Mouse (Mus musculus) liver, embryonic 14.5 days (tissue): ENCODE results near the gene B4galnt1. TPM values are rescaled to one million over a fixed set of nuclear protein-coding genes. Genes with fewer than 3 reads are reported as not detected.

Experiments used
- ATAC-seq: fragments of 200-750 bp; cut with Nextera tagmentation; 2 replicates; pipeline ENCODE4 v1.8.0; 2017; ENCODE audit warnings: moderate number of reproducible peaks, mild to moderate bottlenecking, moderate library complexity; ENCODE audit not compliant: insufficient read depth
- DNase-seq, 3 experiments: peaks; one replicate each; pipeline ENCODE4 v3.0.0-alpha.2; 2012 to 2013; ENCODE audit warnings: low read depth in 3 of 3, low spot score in 3 of 3
- H3K27ac ChIP-seq: fragments of 300-500 bp; sonication (generic); 2 replicates; pipeline ENCODE4 v1.5.1; 2014; ENCODE audit warnings: moderate library complexity, mild to moderate bottlenecking, control low read depth, inconsistent platforms
- H3K27me3 ChIP-seq: fragments of 300-500 bp; sonication (generic); 2 replicates; pipeline ENCODE4 v1.6.1; 2014; ENCODE audit warnings: mild to moderate bottlenecking, low read length, moderate library complexity; ENCODE audit not compliant: control insufficient read depth, insufficient read depth
- H3K36me3 ChIP-seq: fragments of 300-500 bp; sonication (generic); replicated peaks from 2 replicates; pipeline ENCODE4 v1.6.1; 2014; ENCODE audit warnings: low read depth; ENCODE audit not compliant: control insufficient read depth, insufficient read depth
- H3K4me1 ChIP-seq, 2 experiments: fragments of 200-500 bp in 1 of 2; fragments of 300-500 bp in 1 of 2; sonication (generic) in 1 of 2; replicated peaks; 2 replicates each; pipeline ENCODE4 v1.6.1; 2012 to 2014; ENCODE audit warnings: antibody characterized with exemption in 1 of 2, inconsistent platforms in 1 of 2, low read length in 1 of 2; ENCODE audit not compliant: control insufficient read depth in 2 of 2, insufficient read depth in 2 of 2
- H3K4me2 ChIP-seq: fragments of 300-500 bp; sonication (generic); 2 replicates; pipeline ENCODE4 v1.6.1; 2014; ENCODE audit warnings: low read depth, mild to moderate bottlenecking, control low read depth, moderate library complexity
- H3K4me3 ChIP-seq, 2 experiments: fragments of 200-500 bp in 1 of 2; fragments of 300-500 bp in 1 of 2; sonication (generic) in 1 of 2; 2 replicates each; pipeline ENCODE4 v1.5.1; 2012 to 2014; ENCODE audit warnings: low read depth in 2 of 2, low read length in 2 of 2, mild to moderate bottlenecking in 2 of 2, control low read depth in 1 of 2, inconsistent platforms in 1 of 2, moderate library complexity in 1 of 2; ENCODE audit not compliant: insufficient read depth in 1 of 2
- H3K9ac ChIP-seq: fragments of 300-500 bp; sonication (generic); replicated peaks from 2 replicates; pipeline ENCODE4 v1.6.1; 2014; ENCODE audit warnings: mild to moderate bottlenecking, control low read depth, moderate library complexity
- H3K9me3 ChIP-seq: fragments of 300-500 bp; sonication (generic); 2 replicates; pipeline ENCODE4 v1.6.1; 2016; ENCODE audit warnings: low read length, mixed read lengths; ENCODE audit not compliant: control insufficient read depth
- CTCF ChIP-seq: IDR thresholded peaks from 2 replicates; pipeline ENCODE4 v1.5.1; 2016; ENCODE audit warnings: antibody characterized with exemption, low read depth, control low read depth
- EP300 ChIP-seq: IDR thresholded peaks from 2 replicates; pipeline ENCODE4 v1.6.1; 2016; ENCODE audit warnings: antibody characterized with exemption, low read depth
- WGBS: fragments of 180-500 bp; shearing (Covaris S2); extraction: QIAGEN DNeasy Blood & Tissue Kit; methylation state at CpG from one replicate; pipeline ENCODE4 v1.1.7; 2014; ENCODE audit not compliant: insufficient replicate concordance; 5-methylcytosine and 5-hydroxymethylcytosine counted together
- polyA plus RNA-seq, 2 experiments: library from polyadenylated mRNA; depleted of rRNA in 1 of 2; stranded (reverse) in 1 of 2; unstranded in 1 of 2; fragments of >200 nt; fragmentation: Nextera tagmentation in 1 of 2; extraction: Ambion mirVana in 1 of 2; gene quantifications; 2 replicates each; pipeline versions ENCODE4 v1.2.1 to v1.2.3; 2012 to 2014

The B4galnt1 gene
- polyA plus RNA-seq, 2 experiments = 10.4 to 17.1 TPM

- Histone ChIP-seq H3K4me3 (peak overlapping the region; percentile 3 to 15; a peak in 3 of 4 replicates), H3K4me2 (peak overlapping the region; percentile 91), H3K9me3 (no peaks in the 10 kb centered on the region), H3K27me3 (no peaks in the 10 kb centered on the region), H3K9ac (peak overlapping the region; percentile 85), H3K36me3 (peaks cover 93% of the 10 kb centered on the region), H3K4me1 (peaks cover 48 to 49% of the 10 kb centered on the region in 2 experiments), H3K27ac (peak overlapping the region; percentile 100)
- DNase-seq = peak; percentile 59 to 73 (median 69)
- 17% methylated on average over 3 of the region's 3 CpGs for WGBS
- TF ChIP-seq CTCF = no peak
- peak; percentile 86 for TF ChIP-seq EP300
- peak; percentile 75 for ATAC-seq
These were observed 38.1 kb downstream of the B4galnt1 start for GRCm38 (mm10) chr10:127203106-127203505.

DNA sequence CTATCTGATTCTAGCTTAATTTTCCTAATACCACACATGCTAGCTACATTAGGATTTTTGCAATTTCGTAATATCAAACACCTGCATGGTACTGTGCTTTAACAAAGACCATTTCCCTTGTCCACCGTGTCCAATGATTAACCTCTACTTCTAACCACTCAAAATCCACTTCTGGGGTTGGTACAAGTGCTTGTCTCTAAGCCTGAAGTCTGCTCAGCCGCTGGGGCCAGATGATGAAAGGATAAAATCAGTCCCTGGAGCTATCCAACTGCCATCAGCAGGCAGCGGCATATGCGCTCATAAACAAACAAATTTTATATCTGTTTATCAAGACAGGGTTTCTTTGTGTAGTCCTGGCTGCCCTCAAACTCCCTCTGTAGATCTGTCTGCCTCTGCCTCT is 39.6 kb downstream of the B4galnt1 start:
- H3K4me1 ChIP-seq = peaks cover 53 to 54% of the 10 kb centered on the region in 2 experiments
- TF ChIP-seq CTCF (no peak), EP300 (peak; percentile 15; the same call in 1 of the 2 replicates)
- H3K36me3 ChIP-seq = peaks cover 93% of the 10 kb centered on the region

GRCm38 (mm10) chr10:127205373-127205772 is 40.3 kb downstream of the B4galnt1 start:
- ATAC-seq (peak; percentile 89), DNase-seq (peak; percentile 83 to 89 (median 85))
- TF ChIP-seq CTCF = no peak; the same call in 1 of the 2 replicates
- peak; percentile 92 for TF ChIP-seq EP300
- Histone ChIP-seq H3K9ac (peak overlapping the region; percentile 85), H3K9me3 (no peaks in the 10 kb centered on the region), H3K4me1 (peaks cover 59 to 62% of the 10 kb centered on the region in 2 experiments), H3K27ac (peak overlapping the region; percentile 100), H3K27me3 (no peaks in the 10 kb centered on the region), H3K4me3 (peak overlapping the region; percentile 52 to 53), H3K4me2 (peak overlapping the region; percentile 91), H3K36me3 (peaks cover 85% of the 10 kb centered on the region)
- WGBS = 10% methylated on average over 10 of the region's 10 CpGs

More for the DNA sequence above, 39.6 kb downstream of the B4galnt1 start:
- Histone ChIP-seq H3K9ac (peak overlapping the region; percentile 85), H3K4me2 (peak overlapping the region; percentile 91), H3K9me3 (no peaks in the 10 kb centered on the region), H3K4me3 (peak overlapping the region; percentile 52 to 53), H3K27ac (peak overlapping the region; percentile 100), H3K27me3 (no peaks in the 10 kb centered on the region)
- peak; percentile 18; the same call in 1 of the 2 replicates for ATAC-seq
- 29% methylated on average over 5 of the region's 5 CpGs for WGBS
- DNase-seq = no peak

- 83% methylated on average over 4 of the region's 4 CpGs for whole genome bisulfite sequencing
- H3K4me1 ChIP-seq = peaks cover 39 to 50% of the 10 kb centered on the region in 2 experiments
- H3K27ac ChIP-seq = peak overlapping the region; percentile 80
- H3K4me2 ChIP-seq = peak overlapping the region; percentile 88
- DNase-seq (no peak), ATAC-seq (no peak)
- H3K27me3 ChIP-seq = no peaks in the 10 kb centered on the region
- H3K9me3 ChIP-seq = no peaks in the 10 kb centered on the region
- H3K4me3 ChIP-seq = 0 out of 4 replicates have a peak overlapping the region, but pooled peaks of 1 of the 2 experiments have one; percentile 89
- peaks cover 54% of the 10 kb centered on the region for H3K36me3 ChIP-seq
- peak overlapping the region; percentile 88 for H3K9ac ChIP-seq
- no peak for TF ChIP-seq CTCF
- TF ChIP-seq EP300 = no peak
These were observed 43.9 kb downstream of the B4galnt1 start for GRCm38 (mm10) chr10:127208921-127209320.

GRCm38 (mm10) chr10:127209928-127210570 is 45.0 kb downstream of the B4galnt1 start:
- no peak for DNase-seq
- 42% methylated on average over 13 of the region's 13 CpGs for WGBS
- H3K4me3 ChIP-seq = peak overlapping the region; percentile 89 to 97
- H3K36me3 ChIP-seq = peaks cover 43% of the 10 kb centered on the region
- peak overlapping the region; percentile 88 for H3K4me2 ChIP-seq
- H3K9ac ChIP-seq = peak overlapping the region; percentile 88
- TF ChIP-seq EP300 (no peak), CTCF (no peak)
- H3K27ac ChIP-seq = peak overlapping the region; percentile 80
- no peaks in the 10 kb centered on the region for H3K27me3 ChIP-seq
- ATAC-seq = no peak
- H3K9me3 ChIP-seq = no peaks in the 10 kb centered on the region
- H3K4me1 ChIP-seq = peaks cover 33 to 42% of the 10 kb centered on the region in 2 experiments
